10 mouse cellular contexts compared by ENCODE assay signal in genomic region chr1:179506530-179507315, GRCm38 (mm10). TPM values are rescaled to one million over a fixed set of nuclear protein-coding genes. Genes with fewer than 3 reads are reported as not detected.
A peak's percentile ranks its signal among the peaks of the same experiment; 100 is the strongest.
DNase-seq lines count a peak whose midpoint lies in the region; ATAC-seq and TF ChIP-seq lines count a peak whose summit lies in the region.
"Had no signal": no experiment of that assay in that cellular context is flagged by ENCODE, and none has a peak within 500 bp of the region (broad histone marks: within the 10 kb centered on the region; RNA-seq: fewer than 3 reads in every experiment).

No protein-coding gene starts in this region.

- no peak overlapping the region for H3K4me3 ChIP-seq in heart, postnatal 0 days (ENCODE audit: low read depth, low read length)
- no peak overlapping the region for H3K4me3 ChIP-seq in embryonic facial prominence, embryonic 10.5 days
- H3K4me3 ChIP-seq: embryonic facial prominence, embryonic 12.5 days; lung, embryonic 15.5 days had no signal

- H3K4me1 ChIP-seq in heart, postnatal 0 days (ENCODE audit: control insufficient read depth, insufficient read depth) = no peaks in the 10 kb centered on the region
- H3K4me1 ChIP-seq in embryonic facial prominence, embryonic 10.5 days = peaks cover 6% of the 10 kb centered on the region; the same call in 1 of the 2 replicates
- H3K4me1 ChIP-seq: embryonic facial prominence, embryonic 12.5 days had no signal

- no peak overlapping the region for H3K9ac ChIP-seq in heart, postnatal 0 days (replicated peaks; ENCODE audit: low read depth, low read length)
- H3K9ac ChIP-seq: embryonic facial prominence, embryonic 12.5 days; lung, embryonic 15.5 days had no signal

- H3K36me3 ChIP-seq in heart, postnatal 0 days (replicated peaks; ENCODE audit: control insufficient read depth, insufficient read depth, low read length) = no peaks in the 10 kb centered on the region
- no peaks in the 10 kb centered on the region for H3K36me3 ChIP-seq in embryonic facial prominence, embryonic 10.5 days (replicated peaks)
- H3K36me3 ChIP-seq: embryonic facial prominence, embryonic 12.5 days; lung, embryonic 15.5 days had no signal

- ATAC-seq in heart, postnatal 0 days (ENCODE audit: insufficient read depth, low read depth) = no peak

- no peak overlapping the region for H3K4me2 ChIP-seq in heart, postnatal 0 days (ENCODE audit: low read depth, low read length)
- H3K4me2 ChIP-seq: embryonic facial prominence, embryonic 12.5 days; lung, embryonic 15.5 days had no signal

- WGBS in heart, postnatal 0 days = 60% methylated on average over 9 of the region's 9 CpGs
- WGBS in embryonic facial prominence, embryonic 10.5 days = 68% methylated on average over 9 of the region's 9 CpGs

- no peak for TF ChIP-seq EP300 in heart, postnatal 0 days (IDR thresholded peaks at IDR 0.05; ENCODE audit: low read depth)

- H3K27ac ChIP-seq in heart, postnatal 0 days (ENCODE audit: low read depth) = no peak overlapping the region
- H3K27ac ChIP-seq in embryonic facial prominence, embryonic 10.5 days (replicated peaks) = no peak overlapping the region
- H3K27ac ChIP-seq: embryonic facial prominence, embryonic 12.5 days; lung, embryonic 15.5 days had no signal

- no peaks in the 10 kb centered on the region for H3K27me3 ChIP-seq in heart, postnatal 0 days (ENCODE audit: control insufficient read depth, insufficient read depth, low read length)
- no peaks in the 10 kb centered on the region for H3K27me3 ChIP-seq in embryonic facial prominence, embryonic 10.5 days (replicated peaks; ENCODE audit: low read depth, poor library complexity, severe bottlenecking)
- H3K27me3 ChIP-seq: embryonic facial prominence, embryonic 12.5 days; lung, embryonic 15.5 days had no signal

- peak; percentile 38 for DNase-seq in heart, postnatal 0 days (ENCODE audit: low spot score)
- DNase-seq in heart, adult 11 months = no peak
- peak; percentile 46 to 52 for DNase-seq in B cell, adult 2 months
- DNase-seq in ZHBTc4 (ENCODE audit: low read depth, low spot score) = peak; percentile 79
- DNase-seq in embryonic facial prominence, embryonic 10.5 days (ENCODE audit: low spot score) = peak; percentile 31
- DNase-seq in lung, postnatal 14 days = peak; percentile 49
- no peak for DNase-seq in urinary bladder, postnatal 25 days (ENCODE audit: low spot score)
- no peak for DNase-seq in frontal cortex, postnatal 10 days (ENCODE audit: low spot score in 2 of 2)

- no peaks in the 10 kb centered on the region for H3K9me3 ChIP-seq in heart, postnatal 0 days (replicated peaks; ENCODE audit: control insufficient read depth, low read length)
- H3K9me3 ChIP-seq in embryonic facial prominence, embryonic 10.5 days = no peaks in the 10 kb centered on the region
- H3K9me3 ChIP-seq: embryonic facial prominence, embryonic 12.5 days; lung, embryonic 15.5 days had no signal

- peak; percentile 67 for TF ChIP-seq CTCF in heart, postnatal 0 days (IDR thresholded peaks at IDR 0.05; ENCODE audit: low read depth)

RNA-seq across cellular contexts. Expression of gene Smyd3, which starts 11.1 kb away (rescaled TPM):
- 6.2 and 11.6 TPM in 2 replicates for total RNA-seq in heart, postnatal 0 days (2014; rRNA removed; ENCODE audit: low replicate concordance)
- 6.4 and 7.0 TPM in 2 replicates for polyA plus RNA-seq in heart, postnatal 0 days (2015; fragmentation: Nextera tagmentation; extraction: Ambion mirVana)
- polyA plus RNA-seq in embryonic facial prominence, embryonic 10.5 days (2016; fragmentation: Nextera tagmentation; extraction: Ambion mirVana) = 20.7 and 21.5 TPM in 2 replicates

RNA-seq across cellular contexts. Expression of gene Tfb2m, which starts 39.3 kb away (rescaled TPM):
- 15.9 and 20.4 TPM in 2 replicates for total RNA-seq in heart, postnatal 0 days (2014; rRNA removed; ENCODE audit: low replicate concordance)
- 34.7 and 37.3 TPM in 2 replicates for polyA plus RNA-seq in heart, postnatal 0 days (2015; fragmentation: Nextera tagmentation; extraction: Ambion mirVana)
- polyA plus RNA-seq in embryonic facial prominence, embryonic 10.5 days (2016; fragmentation: Nextera tagmentation; extraction: Ambion mirVana) = 25.1 and 28.1 TPM in 2 replicates

RNA-seq across cellular contexts. Expression of gene Cnst, which starts 39.4 kb away (rescaled TPM):
- 21.4 and 33.7 TPM in 2 replicates for total RNA-seq in heart, postnatal 0 days (2014; rRNA removed; ENCODE audit: low replicate concordance)
- polyA plus RNA-seq in heart, postnatal 0 days (2015; fragmentation: Nextera tagmentation; extraction: Ambion mirVana) = 19.6 and 21.5 TPM in 2 replicates
- 21.0 and 21.6 TPM in 2 replicates for polyA plus RNA-seq in embryonic facial prominence, embryonic 10.5 days (2016; fragmentation: Nextera tagmentation; extraction: Ambion mirVana)

Comparison
In these comparisons a context has a peak if more than half of its experiments do, and no peak if none do; other contexts are left out.
1. DNase-seq: peak in heart, postnatal 0 days (single experiment), B cell, adult 2 months (2 of 2), ZHBTc4 (single experiment), embryonic facial prominence, embryonic 10.5 days (single experiment) and lung, postnatal 14 days (single experiment); none in heart, adult 11 months (single experiment), urinary bladder, postnatal 25 days (single experiment) and frontal cortex, postnatal 10 days (0 of 2).